Mouse (Mus musculus) lung, embryonic 16.5 days (tissue): ENCODE measurements around the gene E030025P04Rik. TPM values are rescaled to one million over a fixed set of nuclear protein-coding genes. Genes with fewer than 3 reads are reported as not detected.

Source experiments
- ATAC-seq: fragments of 200-750 bp; cut with Nextera tagmentation; 2 replicates; pipeline ENCODE4 v1.8.0; 2017; ENCODE audit warnings: low read depth, mild to moderate bottlenecking, moderate library complexity
- H3K27ac ChIP-seq: fragments of 300-500 bp; sonication (generic); 2 replicates; pipeline ENCODE4 v1.5.1; 2014; ENCODE audit warnings: mild to moderate bottlenecking, control low read depth, low read length
- H3K27me3 ChIP-seq: fragments of 300-500 bp; sonication (generic); 2 replicates; pipeline ENCODE4 v1.6.1; 2014; ENCODE audit warnings: low read depth, low read length, mixed read lengths; ENCODE audit not compliant: control insufficient read depth, insufficient read depth
- H3K36me3 ChIP-seq: fragments of 300-500 bp; sonication (generic); 2 replicates; pipeline ENCODE4 v1.6.1; 2014; ENCODE audit warnings: low read length; ENCODE audit not compliant: control insufficient read depth, insufficient read depth
- H3K4me1 ChIP-seq: fragments of 300-500 bp; sonication (generic); replicated peaks from 2 replicates; pipeline ENCODE4 v1.6.1; 2014; ENCODE audit warnings: low read length, mixed read lengths; ENCODE audit not compliant: control insufficient read depth, insufficient read depth
- H3K4me2 ChIP-seq: fragments of 300-500 bp; sonication (generic); 2 replicates; pipeline ENCODE4 v1.6.1; 2014; ENCODE audit warnings: low read depth, low read length, control low read depth
- H3K4me3 ChIP-seq: fragments of 300-500 bp; sonication (generic); 2 replicates; pipeline ENCODE4 v1.5.1; 2014; ENCODE audit warnings: mild to moderate bottlenecking, low read length, control low read depth
- H3K9ac ChIP-seq: fragments of 300-500 bp; sonication (generic); 2 replicates; pipeline ENCODE4 v1.6.1; 2014; ENCODE audit warnings: low read length, control low read depth
- H3K9me3 ChIP-seq: fragments of 300-500 bp; sonication (generic); 2 replicates; pipeline ENCODE4 v1.6.1; 2016; ENCODE audit warnings: low read length; ENCODE audit not compliant: control insufficient read depth
- WGBS: fragments of 180-500 bp; shearing (Covaris S2); extraction: QIAGEN DNeasy Blood & Tissue Kit; methylation state at CpG from one replicate; pipeline ENCODE4 v1.1.7; 2014; 5-methylcytosine and 5-hydroxymethylcytosine counted together
- polyA plus RNA-seq: library from polyadenylated mRNA; unstranded; fragments of >200 nt; fragmentation: Nextera tagmentation; extraction: Ambion mirVana; gene quantifications from 2 replicates; pipeline ENCODE4 v1.2.1, GENCODE M21; 2015

Gene E030025P04Rik
- polyA plus RNA-seq, 1 experiment from 2014 or later, result 0.19 TPM

GRCm38 (mm10) chr11:109170771-109171170, 26.6 kb upstream of the E030025P04Rik start:
- H3K27ac ChIP-seq, result no peak overlapping the region
- H3K4me3 ChIP-seq, result no peak overlapping the region
- no peaks in the 10 kb centered on the region for H3K36me3 ChIP-seq
- H3K4me1 ChIP-seq, result peaks cover 6% of the 10 kb centered on the region; the same call in 1 of the 2 replicates
- no peaks in the 10 kb centered on the region for H3K27me3 ChIP-seq
- no peak for ATAC-seq
- 90% methylated on average over 6 of the region's 6 CpGs for WGBS
- H3K9ac ChIP-seq, result no peak overlapping the region
- peaks cover 3% of the 10 kb centered on the region; the same call in 1 of the 2 replicates for H3K9me3 ChIP-seq
- no peak overlapping the region for H3K4me2 ChIP-seq

DNA sequence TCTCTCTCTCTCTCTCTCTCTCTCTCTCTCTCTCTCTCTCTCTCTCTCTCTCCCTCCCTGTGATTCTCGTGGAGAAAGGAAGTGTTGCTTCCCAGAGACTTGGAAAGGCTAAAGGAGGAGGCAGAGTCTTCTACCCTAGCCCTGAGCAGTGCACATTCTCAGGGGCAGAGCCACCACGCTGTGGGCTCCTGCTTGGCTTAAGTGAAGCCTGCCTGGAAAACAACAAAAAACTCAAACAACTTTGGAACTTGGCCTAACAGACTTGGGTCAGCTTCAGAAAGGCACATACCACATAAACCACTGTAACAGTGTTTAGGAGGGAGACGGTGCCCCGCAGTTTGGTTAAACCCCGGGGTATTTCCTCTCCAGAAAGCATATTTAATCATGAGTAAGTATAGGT, 13.5 kb upstream of the E030025P04Rik start:
- no peak for ATAC-seq
- H3K27ac ChIP-seq, result no peak overlapping the region
- H3K9ac ChIP-seq, result no peak overlapping the region
- H3K27me3 ChIP-seq, result no peaks in the 10 kb centered on the region
- H3K4me1 ChIP-seq, result no peaks in the 10 kb centered on the region
- H3K36me3 ChIP-seq, result no peaks in the 10 kb centered on the region
- WGBS, result 52% methylated on average over 5 of the region's 5 CpGs
- no peaks in the 10 kb centered on the region for H3K9me3 ChIP-seq
- no peak overlapping the region for H3K4me2 ChIP-seq
- no peak overlapping the region for H3K4me3 ChIP-seq

DNA sequence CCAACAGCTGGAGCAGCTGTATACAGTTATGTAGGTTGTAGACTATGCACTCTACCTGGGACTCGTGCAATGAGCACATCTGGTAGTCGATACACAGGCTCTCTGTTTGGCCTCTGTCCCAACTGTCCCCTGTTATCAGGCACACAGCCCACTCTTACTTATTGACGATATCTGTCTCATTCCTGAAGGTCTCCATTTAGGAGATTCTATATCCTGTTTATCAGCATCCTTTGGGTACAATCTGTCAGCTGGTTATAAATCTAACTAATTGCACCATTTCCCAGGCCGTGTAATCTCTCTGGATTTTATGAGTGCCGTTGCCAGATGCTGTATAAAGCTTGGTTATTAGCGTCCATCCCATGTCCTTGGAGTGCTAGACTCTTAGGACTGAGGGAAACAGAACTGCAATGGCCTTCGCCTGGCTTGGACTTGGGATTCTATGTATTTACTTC, 747 bp upstream of the E030025P04Rik start:
- WGBS, result 35% methylated on average over 7 of the region's 7 CpGs
- peaks cover 13% of the 10 kb centered on the region for H3K4me1 ChIP-seq
- H3K4me3 ChIP-seq, result no peak overlapping the region
- H3K9me3 ChIP-seq, result no peaks in the 10 kb centered on the region
- H3K27me3 ChIP-seq, result no peaks in the 10 kb centered on the region
- no peak overlapping the region for H3K4me2 ChIP-seq
- H3K27ac ChIP-seq, result peak overlapping the region; percentile 43
- no peak overlapping the region for H3K9ac ChIP-seq
- peak; percentile 65 for ATAC-seq
- no peaks in the 10 kb centered on the region for H3K36me3 ChIP-seq

- WGBS, result 49% methylated on average over 7 of the region's 7 CpGs
- ATAC-seq, result peak; percentile 91
These were observed 17.7 kb downstream of the E030025P04Rik start for GRCm38 (mm10) chr11:109126482-109126881.

GRCm38 (mm10) chr11:109125451-109125850, 18.7 kb downstream of the E030025P04Rik start:
- Histone ChIP-seq H3K4me3 (no peak overlapping the region), H3K9ac (no peak overlapping the region), H3K36me3 (no peaks in the 10 kb centered on the region), H3K4me1 (no peaks in the 10 kb centered on the region), H3K27me3 (no peaks in the 10 kb centered on the region), H3K4me2 (no peak overlapping the region), H3K9me3 (no peaks in the 10 kb centered on the region), H3K27ac (no peak overlapping the region)
- no peak for ATAC-seq
- WGBS, result 64% methylated on average over 5 of the region's 5 CpGs

More at GRCm38 (mm10) chr11:109126482-109126881, 17.7 kb downstream of the E030025P04Rik start:
- no peak overlapping the region for H3K4me2 ChIP-seq
- H3K9ac ChIP-seq, result no peak overlapping the region
- H3K36me3 ChIP-seq, result no peaks in the 10 kb centered on the region
- no peaks in the 10 kb centered on the region for H3K4me1 ChIP-seq
- H3K27ac ChIP-seq, result peak overlapping the region; percentile 30; the same call in 1 of the 2 replicates
- H3K9me3 ChIP-seq, result no peaks in the 10 kb centered on the region
- H3K27me3 ChIP-seq, result no peaks in the 10 kb centered on the region
- no peak overlapping the region for H3K4me3 ChIP-seq

DNA sequence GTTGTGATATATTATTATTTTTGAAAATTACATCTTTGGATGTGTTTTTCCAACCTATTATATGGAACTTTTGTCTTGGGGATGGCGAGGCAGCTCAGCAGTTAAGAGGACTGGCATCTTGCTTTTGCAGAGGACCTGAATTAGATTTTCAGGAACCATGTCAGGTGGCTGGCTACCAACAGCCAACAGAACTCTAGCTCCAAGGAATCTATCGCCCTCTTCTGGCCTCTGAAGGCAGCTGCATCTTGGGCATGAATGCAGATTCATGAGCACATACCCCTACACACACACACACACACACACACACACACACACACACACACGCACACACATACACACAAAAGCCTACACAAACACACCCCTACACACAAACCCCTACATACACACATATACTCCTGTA, 19.9 kb downstream of the E030025P04Rik start:
- H3K36me3 ChIP-seq, result no peaks in the 10 kb centered on the region
- H3K4me2 ChIP-seq, result no peak overlapping the region
- no peak for ATAC-seq
- no peaks in the 10 kb centered on the region for H3K9me3 ChIP-seq
- no peak overlapping the region for H3K27ac ChIP-seq
- H3K4me3 ChIP-seq, result no peak overlapping the region
- WGBS, result 61% methylated on average over 3 of the region's 3 CpGs
- no peaks in the 10 kb centered on the region for H3K4me1 ChIP-seq
- H3K27me3 ChIP-seq, result no peaks in the 10 kb centered on the region
- no peak overlapping the region for H3K9ac ChIP-seq

GRCm38 (mm10) chr11:109109826-109110346, 34.3 kb downstream of the E030025P04Rik start:
- WGBS, result 36% methylated on average over 11 of the region's 11 CpGs
- no peaks in the 10 kb centered on the region for H3K36me3 ChIP-seq
- peaks cover 3% of the 10 kb centered on the region; the same call in 1 of the 2 replicates for H3K9me3 ChIP-seq
- no peak overlapping the region for H3K4me2 ChIP-seq
- H3K4me1 ChIP-seq, result peaks cover 4% of the 10 kb centered on the region; the same call in 1 of the 2 replicates
- H3K27me3 ChIP-seq, result no peaks in the 10 kb centered on the region
- no peak overlapping the region for H3K9ac ChIP-seq
- ATAC-seq, result no peak
- no peak overlapping the region for H3K27ac ChIP-seq
- H3K4me3 ChIP-seq, result no peak overlapping the region

DNA sequence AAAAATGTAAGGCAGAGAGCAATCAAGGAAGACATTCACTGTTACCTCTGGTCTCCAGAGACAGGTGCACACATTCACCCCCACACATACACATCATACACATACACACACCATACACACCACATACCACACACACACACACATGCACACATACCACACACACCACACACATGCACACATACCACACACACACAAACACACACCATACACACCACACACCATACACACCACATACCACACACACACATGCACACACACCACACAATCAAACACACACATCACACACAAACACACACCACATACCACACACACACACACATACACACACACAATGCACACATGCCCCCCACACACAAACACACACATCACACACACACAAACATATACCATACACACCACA, 35.1 kb downstream of the E030025P04Rik start:
- Histone ChIP-seq H3K36me3 (no peaks in the 10 kb centered on the region), H3K27ac (no peak overlapping the region), H3K27me3 (no peaks in the 10 kb centered on the region), H3K9ac (no peak overlapping the region), H3K9me3 (peaks cover 3% of the 10 kb centered on the region; the same call in 1 of the 2 replicates), H3K4me1 (peaks cover 4% of the 10 kb centered on the region; the same call in 1 of the 2 replicates), H3K4me3 (no peak overlapping the region), H3K4me2 (no peak overlapping the region)
- ATAC-seq, result no peak

DNA sequence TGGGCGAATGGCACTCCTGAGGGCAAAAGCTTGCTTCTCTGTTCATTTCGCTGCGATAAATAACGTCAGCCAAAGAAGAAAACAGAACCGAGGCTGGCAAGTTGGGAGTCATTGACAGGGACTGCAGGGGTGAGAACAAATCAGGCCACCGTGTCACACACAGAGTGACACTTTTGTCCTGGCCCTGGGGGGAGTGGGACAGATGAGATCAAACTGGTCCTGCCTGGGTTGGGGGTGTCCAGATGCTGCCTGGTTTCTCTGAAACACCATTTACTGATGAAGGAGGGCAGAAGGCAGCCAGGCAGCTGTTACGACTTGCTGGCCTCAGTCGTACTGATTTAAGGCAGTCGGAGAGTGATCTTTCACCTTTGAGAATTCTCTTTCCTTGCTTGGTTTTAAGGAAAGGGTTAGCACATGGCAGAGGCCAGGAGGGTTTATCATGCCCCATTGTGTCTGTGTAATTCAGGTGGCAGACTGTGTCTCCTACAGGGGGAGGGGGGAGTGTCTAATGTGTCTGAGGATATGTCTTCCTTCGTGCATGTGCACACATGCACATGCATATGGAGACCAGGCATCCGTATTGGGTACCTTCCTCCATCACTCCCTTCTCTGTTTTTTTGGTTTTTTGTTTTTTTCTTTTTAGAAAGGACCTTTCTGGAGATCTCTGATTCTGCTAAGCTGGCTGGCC, 36.5 kb downstream of the E030025P04Rik start:
- no peak for ATAC-seq
- H3K27ac ChIP-seq, result no peak overlapping the region
- 59% methylated on average over 11 of the region's 11 CpGs for WGBS

More for the DNA sequence above, 36.5 kb downstream of the E030025P04Rik start:
- H3K4me2 ChIP-seq, result no peak overlapping the region
- no peaks in the 10 kb centered on the region for H3K9me3 ChIP-seq
- no peak overlapping the region for H3K9ac ChIP-seq
- no peak overlapping the region for H3K4me3 ChIP-seq
- H3K36me3 ChIP-seq, result no peaks in the 10 kb centered on the region
- no peaks in the 10 kb centered on the region for H3K27me3 ChIP-seq
- H3K4me1 ChIP-seq, result peaks cover 4% of the 10 kb centered on the region; the same call in 1 of the 2 replicates
